Mouse (Mus musculus): Measurements from ENCODE around the gene Cilp2. TPM values are rescaled to one million over a fixed set of nuclear protein-coding genes. Genes with fewer than 3 reads are reported as not detected.
A peak's percentile ranks its signal among the peaks of the same experiment; 100 is the strongest.

Cilp2 gene
- polyA plus RNA-seq, 1 experiment from 2014 or later = 0.35 TPM

DNA sequence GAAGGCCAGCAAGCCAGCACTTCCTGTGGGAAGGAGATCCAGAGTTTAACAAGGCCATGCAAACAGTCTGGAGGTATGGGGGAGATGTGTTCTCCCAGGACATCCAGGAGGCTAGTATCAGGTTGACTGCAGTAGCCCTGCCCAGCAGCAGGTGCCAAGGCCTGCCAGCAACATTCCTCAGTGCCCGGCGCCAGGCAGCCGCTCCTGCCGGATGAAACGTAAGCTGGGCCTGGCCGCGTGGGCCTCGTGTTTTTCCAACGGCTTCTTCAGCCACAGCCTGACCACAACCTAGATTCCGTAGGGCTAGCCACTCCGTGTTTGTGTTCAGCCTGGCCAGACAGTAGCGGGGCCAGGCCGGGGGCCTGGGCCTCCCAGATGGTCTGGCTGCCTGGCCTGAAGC, 12.8 kb downstream of the Cilp2 start:
- H3K27ac ChIP-seq (replicated peaks; ENCODE audit: low read depth, low read length) = no peak overlapping the region
- no peak overlapping the region for H3K4me3 ChIP-seq (ENCODE audit: low read depth, low read length)
- H3K4me2 ChIP-seq (ENCODE audit: low read depth, severe bottlenecking) = no peak overlapping the region
- peaks cover 17% of the 10 kb centered on the region for H3K27me3 ChIP-seq (ENCODE audit: control insufficient read depth, insufficient read depth, low read length)
- no peak for ATAC-seq (ENCODE audit: insufficient number of reproducible peaks, low FRiP score, low TSS enrichment, low read depth)
- H3K9me3 ChIP-seq (ENCODE audit: control insufficient read depth, low read length) = no peaks in the 10 kb centered on the region
- no peaks in the 10 kb centered on the region for H3K4me1 ChIP-seq (ENCODE audit: control insufficient read depth, insufficient read depth, low read length)
- 87% methylated on average over 13 of the region's 13 CpGs for WGBS
- no peak overlapping the region; the same call in 1 of the 2 replicates for H3K9ac ChIP-seq (ENCODE audit: low read length)
- no peaks in the 10 kb centered on the region for H3K36me3 ChIP-seq (ENCODE audit: control insufficient read depth, insufficient read depth, low read length)
- no peak for DNase-seq (ENCODE audit: low spot score)

DNA sequence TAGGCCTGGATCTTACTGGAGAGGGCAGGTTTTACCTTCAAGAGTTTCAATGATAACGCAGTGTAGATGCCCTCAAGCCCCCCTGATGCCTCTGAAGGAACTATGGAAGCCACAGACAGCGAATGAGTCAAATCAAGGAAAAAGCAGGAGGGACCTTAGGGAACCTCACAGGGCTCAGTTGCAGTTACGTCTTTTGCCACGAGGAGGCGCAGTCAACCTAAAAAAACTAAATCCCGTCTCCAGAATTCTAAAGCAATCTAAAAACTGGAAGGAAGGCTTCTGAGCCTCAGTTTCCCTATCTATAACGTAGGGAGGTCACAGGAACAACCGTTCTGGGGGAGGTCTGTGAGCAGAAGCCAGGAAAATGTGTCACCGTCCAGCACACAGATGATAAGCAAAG, 13.3 kb downstream of the Cilp2 start:
- H3K27me3 ChIP-seq (ENCODE audit: control insufficient read depth, insufficient read depth, low read length) = peaks cover 13% of the 10 kb centered on the region
- no peaks in the 10 kb centered on the region for H3K4me1 ChIP-seq (ENCODE audit: control insufficient read depth, insufficient read depth, low read length)
- ATAC-seq (ENCODE audit: insufficient number of reproducible peaks, low FRiP score, low TSS enrichment, low read depth) (no peak), DNase-seq (ENCODE audit: low spot score) (peak; percentile 81)
- H3K27ac ChIP-seq (replicated peaks; ENCODE audit: low read depth, low read length) = no peak overlapping the region
- no peaks in the 10 kb centered on the region for H3K36me3 ChIP-seq (ENCODE audit: control insufficient read depth, insufficient read depth, low read length)
- H3K4me3 ChIP-seq (ENCODE audit: low read depth, low read length) = no peak overlapping the region
- 14% methylated on average over 9 of the region's 9 CpGs for WGBS
- H3K9ac ChIP-seq (ENCODE audit: low read length) = no peak overlapping the region
- no peak overlapping the region for H3K4me2 ChIP-seq (ENCODE audit: low read depth, severe bottlenecking)
- H3K9me3 ChIP-seq (ENCODE audit: control insufficient read depth, low read length) = no peaks in the 10 kb centered on the region

DNA sequence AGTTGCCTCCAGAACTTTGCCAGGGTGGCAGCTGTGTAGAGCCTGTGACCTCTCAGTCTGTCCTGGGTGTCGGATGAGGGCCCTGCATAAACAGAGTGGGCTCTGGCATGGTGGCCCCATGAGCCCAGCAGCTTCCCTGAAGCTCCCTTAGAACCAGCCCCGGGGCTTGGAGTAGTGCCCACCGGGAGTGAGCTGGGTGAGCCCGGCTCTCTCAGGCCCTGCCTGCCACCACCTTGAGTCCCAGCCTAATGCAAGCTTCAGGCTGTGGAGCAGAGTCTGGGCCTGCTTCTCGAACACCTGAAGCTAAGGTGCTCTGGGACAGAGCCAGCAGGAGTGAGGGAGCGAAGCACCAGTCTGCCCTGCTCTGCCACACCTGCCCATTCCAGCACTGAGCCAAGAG, 16.6 kb downstream of the Cilp2 start:
- no peak overlapping the region for H3K4me3 ChIP-seq (ENCODE audit: low read depth, low read length)
- DNase-seq (ENCODE audit: low spot score) (no peak), ATAC-seq (ENCODE audit: insufficient number of reproducible peaks, low FRiP score, low TSS enrichment, low read depth) (no peak)
- no peak overlapping the region for H3K4me2 ChIP-seq (ENCODE audit: low read depth, severe bottlenecking)
- H3K27me3 ChIP-seq (ENCODE audit: control insufficient read depth, insufficient read depth, low read length) = no peaks in the 10 kb centered on the region
- no peaks in the 10 kb centered on the region for H3K36me3 ChIP-seq (ENCODE audit: control insufficient read depth, insufficient read depth, low read length)
- H3K27ac ChIP-seq (replicated peaks; ENCODE audit: low read depth, low read length) = no peak overlapping the region
- WGBS = 84% methylated on average over 6 of the region's 6 CpGs
- no peak overlapping the region for H3K9ac ChIP-seq (ENCODE audit: low read length)
- H3K9me3 ChIP-seq (ENCODE audit: control insufficient read depth, low read length) = no peaks in the 10 kb centered on the region
- no peaks in the 10 kb centered on the region for H3K4me1 ChIP-seq (ENCODE audit: control insufficient read depth, insufficient read depth, low read length)

DNA sequence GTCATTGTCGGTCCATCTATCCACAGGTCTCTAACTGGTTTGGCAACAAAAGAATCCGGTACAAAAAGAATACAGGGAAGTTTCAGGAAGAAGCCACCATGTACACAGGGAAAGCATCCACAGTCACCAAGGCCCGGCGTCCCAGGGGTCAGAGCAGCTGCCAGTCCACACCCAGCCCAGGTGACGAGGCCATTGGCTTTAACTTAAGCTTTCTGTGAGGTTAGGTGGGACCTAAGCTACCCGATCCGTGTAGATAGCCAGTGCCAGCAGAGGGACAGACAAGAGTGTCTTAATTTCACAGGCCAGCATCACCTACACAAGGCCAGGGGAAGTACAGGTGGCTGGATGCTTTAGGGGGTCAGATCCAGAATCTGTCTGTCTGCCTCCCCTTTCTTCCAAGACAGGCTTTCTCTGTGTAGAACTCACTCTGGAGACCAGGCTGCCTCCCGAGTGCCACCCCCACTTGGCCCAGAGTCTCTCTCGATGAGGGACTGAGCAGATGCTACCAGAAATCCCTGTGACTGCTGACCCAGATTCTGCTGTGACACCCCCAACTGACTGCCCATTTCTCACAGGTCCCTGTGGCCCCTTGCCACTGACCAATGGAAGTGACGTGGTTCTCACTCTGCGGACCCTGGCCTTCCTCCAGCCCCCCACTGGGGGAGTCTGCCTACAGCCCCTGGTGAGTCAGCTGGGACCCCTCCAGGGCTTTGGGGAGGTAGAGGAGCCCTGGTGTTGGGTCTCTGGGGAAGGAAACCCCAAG, 17.3 kb downstream of the Cilp2 start:
- Histone ChIP-seq H3K4me3 (ENCODE audit: low read depth, low read length) (no peak overlapping the region), H3K27me3 (ENCODE audit: control insufficient read depth, insufficient read depth, low read length) (no peaks in the 10 kb centered on the region), H3K9me3 (ENCODE audit: control insufficient read depth, low read length) (no peaks in the 10 kb centered on the region), H3K9ac (ENCODE audit: low read length) (no peak overlapping the region), H3K4me2 (ENCODE audit: low read depth, severe bottlenecking) (no peak overlapping the region), H3K36me3 (ENCODE audit: control insufficient read depth, insufficient read depth, low read length) (no peaks in the 10 kb centered on the region), H3K4me1 (ENCODE audit: control insufficient read depth, insufficient read depth, low read length) (no peaks in the 10 kb centered on the region), H3K27ac (replicated peaks; ENCODE audit: low read depth, low read length) (no peak overlapping the region)
- WGBS = 81% methylated on average over 11 of the region's 11 CpGs
- DNase-seq (ENCODE audit: low spot score) = no peak
- no peak for ATAC-seq (ENCODE audit: insufficient number of reproducible peaks, low FRiP score, low TSS enrichment, low read depth)

DNA sequence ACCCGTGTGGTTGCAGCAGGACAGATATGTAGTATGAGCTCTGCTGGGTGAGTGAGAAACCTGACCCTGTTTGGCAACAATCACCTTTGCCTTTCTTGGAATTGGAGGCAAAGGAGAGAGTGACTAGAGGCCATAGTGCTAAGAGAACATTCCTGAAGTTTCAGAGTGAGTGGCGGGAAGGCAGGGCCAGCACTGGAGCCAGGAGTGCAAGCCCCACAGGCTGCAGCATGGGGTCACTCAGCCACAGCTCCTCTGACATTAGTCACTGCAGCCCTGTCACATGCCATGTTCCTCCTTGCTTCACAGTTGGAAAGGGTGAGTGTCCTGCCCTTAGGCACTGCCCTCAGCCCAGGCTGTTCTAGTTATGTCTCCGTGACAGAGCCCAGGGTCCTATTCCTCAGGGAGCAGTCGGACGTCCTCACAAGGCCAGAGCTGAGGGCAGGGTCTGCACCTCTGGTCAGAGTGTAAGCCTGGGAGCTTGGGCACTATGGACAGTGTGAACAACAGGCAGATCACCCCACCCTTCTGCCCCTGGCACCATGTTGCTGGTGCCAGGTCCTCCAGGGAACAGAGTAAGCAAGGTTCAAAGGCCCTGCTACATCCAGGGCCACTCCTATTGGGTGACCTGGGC, 19.7 kb downstream of the Cilp2 start:
- no peak overlapping the region for H3K27ac ChIP-seq (replicated peaks; ENCODE audit: low read depth, low read length)
- H3K9ac ChIP-seq (ENCODE audit: low read length) = no peak overlapping the region
- no peaks in the 10 kb centered on the region for H3K4me1 ChIP-seq (ENCODE audit: control insufficient read depth, insufficient read depth, low read length)
- ATAC-seq (ENCODE audit: insufficient number of reproducible peaks, low FRiP score, low TSS enrichment, low read depth) (0 out of 2 replicates have a peak, but pooled peaks have one; percentile 15), DNase-seq (ENCODE audit: low spot score) (no peak)
- no peaks in the 10 kb centered on the region for H3K36me3 ChIP-seq (ENCODE audit: control insufficient read depth, insufficient read depth, low read length)
- H3K9me3 ChIP-seq (ENCODE audit: control insufficient read depth, low read length) = no peaks in the 10 kb centered on the region
- no peak overlapping the region for H3K4me3 ChIP-seq (ENCODE audit: low read depth, low read length)
- no peak overlapping the region for H3K4me2 ChIP-seq (ENCODE audit: low read depth, severe bottlenecking)
- no peaks in the 10 kb centered on the region for H3K27me3 ChIP-seq (ENCODE audit: control insufficient read depth, insufficient read depth, low read length)
- 70% methylated on average over 5 of the region's 5 CpGs for WGBS

DNA sequence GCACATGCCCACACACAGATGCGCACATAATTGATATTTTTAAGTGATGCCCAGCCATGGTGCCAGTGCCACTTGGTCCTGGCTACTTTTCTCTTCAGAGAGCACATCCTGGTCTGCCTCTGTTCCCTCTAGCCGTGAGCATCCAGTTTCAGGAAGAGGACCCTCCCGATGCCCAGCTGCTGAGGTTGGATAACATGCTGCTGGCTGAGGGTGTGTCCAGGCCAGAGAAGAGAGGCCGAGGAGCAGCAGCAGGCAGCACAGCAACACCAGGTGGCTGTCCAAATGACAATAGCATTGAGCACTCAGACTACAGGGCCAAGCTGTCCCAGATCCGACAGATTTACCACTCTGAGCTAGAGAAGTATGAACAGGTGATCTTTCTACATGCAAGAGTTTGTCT, 23.3 kb downstream of the Cilp2 start:
- H3K27me3 ChIP-seq (ENCODE audit: control insufficient read depth, insufficient read depth, low read length) = no peaks in the 10 kb centered on the region
- ATAC-seq (ENCODE audit: insufficient number of reproducible peaks, low FRiP score, low TSS enrichment, low read depth) (no peak), DNase-seq (ENCODE audit: low spot score) (no peak)
- no peak overlapping the region for H3K27ac ChIP-seq (replicated peaks; ENCODE audit: low read depth, low read length)
- no peak overlapping the region for H3K9ac ChIP-seq (ENCODE audit: low read length)
- H3K36me3 ChIP-seq (ENCODE audit: control insufficient read depth, insufficient read depth, low read length) = no peaks in the 10 kb centered on the region
- H3K4me2 ChIP-seq (ENCODE audit: low read depth, severe bottlenecking) = no peak overlapping the region
- H3K4me3 ChIP-seq (ENCODE audit: low read depth, low read length) = no peak overlapping the region
- WGBS = 67% methylated on average over 5 of the region's 5 CpGs
- H3K4me1 ChIP-seq (ENCODE audit: control insufficient read depth, insufficient read depth, low read length) = no peaks in the 10 kb centered on the region
- no peaks in the 10 kb centered on the region for H3K9me3 ChIP-seq (ENCODE audit: control insufficient read depth, low read length)

DNA sequence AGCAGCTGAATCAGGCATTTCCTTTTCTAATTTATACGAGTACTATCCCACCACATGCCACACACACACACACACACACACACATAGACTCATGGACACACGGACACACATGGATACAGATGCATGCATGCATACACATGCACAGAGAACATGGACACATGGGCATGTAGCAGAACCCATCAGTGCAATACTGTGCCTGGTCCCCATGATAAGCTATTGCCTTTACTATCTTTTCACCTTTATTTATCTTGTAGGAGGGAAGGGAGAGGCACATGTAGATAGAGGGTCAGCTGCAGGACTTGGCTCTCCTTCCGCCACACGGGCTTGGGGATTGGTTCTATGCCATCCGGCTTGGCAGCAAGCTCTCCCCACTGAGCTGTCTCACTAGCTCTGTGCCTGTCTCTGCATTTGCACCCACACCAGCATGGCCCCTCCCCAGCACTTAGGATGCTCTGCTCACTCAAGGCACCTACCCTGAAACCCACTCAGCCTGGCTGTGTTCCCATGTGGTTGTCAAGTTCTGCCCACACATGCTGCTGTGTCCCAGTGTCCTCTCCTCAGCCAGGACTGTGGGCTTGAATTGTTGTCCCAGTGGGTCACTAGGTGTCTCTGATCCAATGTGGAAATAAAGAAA, 24.0 kb downstream of the Cilp2 start:
- no peak for DNase-seq (ENCODE audit: low spot score)
- H3K9me3 ChIP-seq (ENCODE audit: control insufficient read depth, low read length) = no peaks in the 10 kb centered on the region
- no peaks in the 10 kb centered on the region for H3K4me1 ChIP-seq (ENCODE audit: control insufficient read depth, insufficient read depth, low read length)
- WGBS = 87% methylated on average over 5 of the region's 5 CpGs
- no peak overlapping the region for H3K4me3 ChIP-seq (ENCODE audit: low read depth, low read length)
- ATAC-seq (ENCODE audit: insufficient number of reproducible peaks, low FRiP score, low TSS enrichment, low read depth) = no peak
- H3K36me3 ChIP-seq (ENCODE audit: control insufficient read depth, insufficient read depth, low read length) = no peaks in the 10 kb centered on the region
- H3K4me2 ChIP-seq (ENCODE audit: low read depth, severe bottlenecking) = no peak overlapping the region
- H3K27ac ChIP-seq (replicated peaks; ENCODE audit: low read depth, low read length) = no peak overlapping the region
- no peak overlapping the region for H3K9ac ChIP-seq (ENCODE audit: low read length)
- H3K27me3 ChIP-seq (ENCODE audit: control insufficient read depth, insufficient read depth, low read length) = no peaks in the 10 kb centered on the region

DNA sequence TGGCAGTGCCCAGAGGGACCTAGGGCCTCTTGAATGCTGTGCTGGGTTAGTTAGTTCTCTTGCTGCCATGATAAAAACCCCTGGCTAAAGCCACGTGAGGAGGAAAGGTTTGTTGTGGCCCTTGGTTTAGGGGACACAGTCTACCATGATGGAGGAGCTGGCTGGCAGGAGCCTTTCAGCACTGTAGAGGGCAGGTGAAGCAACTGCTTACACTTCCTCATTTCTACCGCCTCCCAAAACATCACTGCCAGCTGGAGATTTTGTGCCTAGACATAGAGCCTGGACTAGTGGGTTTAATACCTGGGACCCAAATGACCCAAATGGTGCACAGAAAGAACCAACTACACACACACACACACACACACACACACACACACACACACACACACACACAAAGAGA, 26.2 kb downstream of the Cilp2 start:
- Histone ChIP-seq H3K27me3 (ENCODE audit: control insufficient read depth, insufficient read depth, low read length) (no peaks in the 10 kb centered on the region), H3K36me3 (ENCODE audit: control insufficient read depth, insufficient read depth, low read length) (no peaks in the 10 kb centered on the region), H3K9me3 (ENCODE audit: control insufficient read depth, low read length) (no peaks in the 10 kb centered on the region), H3K4me3 (ENCODE audit: low read depth, low read length) (no peak overlapping the region), H3K4me2 (ENCODE audit: low read depth, severe bottlenecking) (no peak overlapping the region), H3K27ac (replicated peaks; ENCODE audit: low read depth, low read length) (no peak overlapping the region), H3K4me1 (ENCODE audit: control insufficient read depth, insufficient read depth, low read length) (no peaks in the 10 kb centered on the region), H3K9ac (ENCODE audit: low read length) (no peak overlapping the region)
- 61% methylated on average over 2 of the region's 2 CpGs for WGBS
- no peak for DNase-seq (ENCODE audit: low spot score)
- no peak for ATAC-seq (ENCODE audit: insufficient number of reproducible peaks, low FRiP score, low TSS enrichment, low read depth)

Measured in limb, embryonic 11.5 days (tissue).